In the genomic region with DNA sequence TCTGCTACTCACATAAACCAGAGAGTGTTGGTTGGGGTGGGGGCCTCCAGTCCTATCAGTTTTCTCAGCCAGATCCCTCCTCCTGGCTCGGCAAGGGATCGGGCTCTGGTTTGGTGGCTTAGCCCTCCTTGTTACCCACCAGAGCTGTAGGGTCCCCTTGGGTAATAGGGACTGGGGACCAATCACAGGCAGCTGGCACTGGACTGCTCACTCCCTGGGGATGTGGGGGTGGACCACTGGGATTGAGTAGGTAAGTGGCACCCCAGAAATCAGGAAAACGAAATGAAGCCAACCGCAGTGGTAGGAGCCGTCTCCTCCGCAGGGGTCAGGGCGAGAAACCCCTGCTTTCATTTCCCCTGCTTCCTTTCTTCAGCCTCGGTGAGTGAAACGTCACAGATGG, we compare ENCODE assay signal across 16 mouse cellular contexts. TPM values are rescaled to one million over a fixed set of nuclear protein-coding genes. Genes with fewer than 3 reads are reported as not detected.
DNase-seq lines count a peak whose midpoint lies in the region; ATAC-seq and TF ChIP-seq lines count a peak whose summit lies in the region.
"Had no signal": no experiment of that assay in that cellular context is flagged by ENCODE, and none has a peak within 500 bp of the region (broad histone marks: within the 10 kb centered on the region; RNA-seq: fewer than 3 reads in every experiment).

No protein-coding gene starts in this region.

- TF ChIP-seq CTCF in layer of hippocampus, adult 2 months (conservative IDR thresholded peaks at IDR 0.05) = no peak
- no peak for TF ChIP-seq CTCF in midbrain, postnatal 0 days (IDR thresholded peaks at IDR 0.05)

- ATAC-seq in forebrain, embryonic 15.5 days (replicated peaks) = no peak
- ATAC-seq in hindbrain, embryonic 13.5 days (ENCODE audit: low FRiP score) = no peak
- ATAC-seq in midbrain, postnatal 0 days (ENCODE audit: low FRiP score) = no peak
- ATAC-seq: liver, postnatal 0 days had no signal

- H3K9ac ChIP-seq in forebrain, embryonic 15.5 days (replicated peaks) = no peak overlapping the region
- no peak overlapping the region for H3K9ac ChIP-seq in hindbrain, embryonic 13.5 days
- H3K9ac ChIP-seq in midbrain, postnatal 0 days (replicated peaks; ENCODE audit: low read length, poor library complexity, severe bottlenecking) = no peak overlapping the region
- H3K9ac ChIP-seq: liver, postnatal 0 days had no signal

- H3K36me3 ChIP-seq in forebrain, embryonic 15.5 days = peaks cover 46% of the 10 kb centered on the region
- peaks cover 48% of the 10 kb centered on the region for H3K36me3 ChIP-seq in hindbrain, embryonic 13.5 days
- peaks cover 37% of the 10 kb centered on the region for H3K36me3 ChIP-seq in midbrain, postnatal 0 days (ENCODE audit: insufficient read depth, low read length)

- no peaks in the 10 kb centered on the region for H3K27me3 ChIP-seq in forebrain, embryonic 15.5 days
- no peaks in the 10 kb centered on the region for H3K27me3 ChIP-seq in hindbrain, embryonic 13.5 days
- H3K27me3 ChIP-seq in midbrain, postnatal 0 days (ENCODE audit: insufficient read depth, low read length) = no peaks in the 10 kb centered on the region

- peak overlapping the region; percentile 21 for H3K27ac ChIP-seq in layer of hippocampus, adult 2 months
- H3K27ac ChIP-seq in forebrain, embryonic 15.5 days (replicated peaks) = 0 out of 2 replicates have a peak overlapping the region, but pooled peaks have one; percentile 29
- H3K27ac ChIP-seq in hindbrain, embryonic 13.5 days = peak overlapping the region; percentile 52
- H3K27ac ChIP-seq in midbrain, postnatal 0 days (ENCODE audit: low read depth, low read length) = peak overlapping the region; percentile 32; the same call in 1 of the 2 replicates
- H3K27ac ChIP-seq: gastrocnemius, adult 2 months; kidney, postnatal 0 days had no signal

- H3K4me3 ChIP-seq in layer of hippocampus, adult 2 months = no peak overlapping the region
- H3K4me3 ChIP-seq in forebrain, embryonic 15.5 days = no peak overlapping the region
- no peak overlapping the region for H3K4me3 ChIP-seq in hindbrain, embryonic 13.5 days
- no peak overlapping the region for H3K4me3 ChIP-seq in midbrain, postnatal 0 days (ENCODE audit: low read depth, low read length)
- H3K4me3 ChIP-seq: gastrocnemius, adult 2 months had no signal

- WGBS in forebrain, embryonic 15.5 days = 69% methylated on average over 9 of the region's 9 CpGs
- 63% methylated on average over 9 of the region's 9 CpGs for WGBS in hindbrain, embryonic 13.5 days
- 65% methylated on average over 9 of the region's 9 CpGs for WGBS in midbrain, postnatal 0 days

- peaks cover 9% of the 10 kb centered on the region for H3K4me1 ChIP-seq in forebrain, embryonic 15.5 days
- H3K4me1 ChIP-seq in hindbrain, embryonic 13.5 days (replicated peaks) = peaks cover 19% of the 10 kb centered on the region
- no peaks in the 10 kb centered on the region for H3K4me1 ChIP-seq in midbrain, postnatal 0 days (ENCODE audit: insufficient read depth, low read length)

- no peak overlapping the region for H3K4me2 ChIP-seq in forebrain, embryonic 15.5 days (replicated peaks)
- H3K4me2 ChIP-seq in hindbrain, embryonic 13.5 days = no peak overlapping the region
- H3K4me2 ChIP-seq in midbrain, postnatal 0 days (ENCODE audit: low read depth, low read length, poor library complexity, severe bottlenecking) = no peak overlapping the region
- H3K4me2 ChIP-seq: heart, embryonic 11.5 days had no signal

- DNase-seq in layer of hippocampus, adult 2 months (ENCODE audit: low spot score in 2 of 2) = no peak
- DNase-seq in layer of hippocampus, adult 18-20 months (ENCODE audit: low spot score in 2 of 2) = no peak
- DNase-seq in midbrain, postnatal 0 days (ENCODE audit: low spot score) = no peak
- DNase-seq in liver = no peak
- DNase-seq in adrenal gland, postnatal 25 days = no peak
- DNase-seq: cerebellum, adult 11 months; cerebellum, postnatal 36 days; gastrocnemius, adult 2 months; liver, postnatal 0 days; right cerebral cortex, postnatal 25 days had no signal

- no peaks in the 10 kb centered on the region for H3K9me3 ChIP-seq in forebrain, embryonic 15.5 days
- no peaks in the 10 kb centered on the region for H3K9me3 ChIP-seq in hindbrain, embryonic 13.5 days
- no peaks in the 10 kb centered on the region for H3K9me3 ChIP-seq in midbrain, postnatal 0 days (ENCODE audit: low read length)

RNA-seq across cellular contexts. Expression of gene Lfng, which starts 14.0 kb away (rescaled TPM):
- total RNA-seq in layer of hippocampus, adult 2 months (2021) = 10 to 100 TPM; 23.9 to 24.8 TPM
- 10 to 100 TPM; 19.3 to 21.2 TPM for total RNA-seq in layer of hippocampus, adult 18-20 months (2021)
- polyA plus RNA-seq in forebrain, embryonic 15.5 days (2015; fragmentation: Nextera tagmentation; extraction: Ambion mirVana) = 25.7 and 28.8 TPM in 2 replicates
- polyA plus RNA-seq in hindbrain, embryonic 13.5 days (2015; fragmentation: Nextera tagmentation; extraction: Ambion mirVana) = 22.9 and 27.1 TPM in 2 replicates
- 55.6 and 56.6 TPM in 2 replicates for total RNA-seq in midbrain, postnatal 0 days (2014; rRNA removed)
- 20.1 and 22.5 TPM in 2 replicates for polyA plus RNA-seq in midbrain, postnatal 0 days (2015; fragmentation: Nextera tagmentation; extraction: Ambion mirVana)
- total RNA-seq in adrenal gland, postnatal 25 days (2021) = 9.6 and 16.8 TPM in 2 replicates

RNA-seq across cellular contexts. Expression of gene Ttyh3, which starts 27.7 kb away (rescaled TPM):
- 100 to 1,000 TPM; 187 to 201 TPM for total RNA-seq in layer of hippocampus, adult 2 months (2021)
- 100 to 1,000 TPM; 182 to 186 TPM for total RNA-seq in layer of hippocampus, adult 18-20 months (2021)
- polyA plus RNA-seq in forebrain, embryonic 15.5 days (2015; fragmentation: Nextera tagmentation; extraction: Ambion mirVana) = 78.9 and 85.5 TPM in 2 replicates
- 65.3 and 67.4 TPM in 2 replicates for polyA plus RNA-seq in hindbrain, embryonic 13.5 days (2015; fragmentation: Nextera tagmentation; extraction: Ambion mirVana)
- total RNA-seq in midbrain, postnatal 0 days (2014; rRNA removed) = 196 and 204 TPM in 2 replicates
- polyA plus RNA-seq in midbrain, postnatal 0 days (2015; fragmentation: Nextera tagmentation; extraction: Ambion mirVana) = 52.0 and 56.6 TPM in 2 replicates
- total RNA-seq in adrenal gland, postnatal 25 days (2021) = 121 and 195 TPM in 2 replicates

RNA-seq across cellular contexts. Expression of gene Grifin, which starts 56.2 kb away (rescaled TPM):
- not detected for total RNA-seq in layer of hippocampus, adult 2 months (2021)
- not detected for total RNA-seq in layer of hippocampus, adult 18-20 months (2021)
- polyA plus RNA-seq in forebrain, embryonic 15.5 days (2015; fragmentation: Nextera tagmentation; extraction: Ambion mirVana) = 0.33 TPM in 1 of 2 replicates, not detected in the other
- polyA plus RNA-seq in hindbrain, embryonic 13.5 days (2015; fragmentation: Nextera tagmentation; extraction: Ambion mirVana) = not detected in 2 replicates
- total RNA-seq in midbrain, postnatal 0 days (2014; rRNA removed) = not detected in 2 replicates
- polyA plus RNA-seq in midbrain, postnatal 0 days (2015; fragmentation: Nextera tagmentation; extraction: Ambion mirVana) = 0.39 TPM in 1 of 2 replicates, not detected in the other
- not detected in 2 replicates for total RNA-seq in adrenal gland, postnatal 25 days (2021)
- total RNA-seq: gastrocnemius, adult 2 months; layer of hippocampus, postnatal 14 days; left cerebral cortex, postnatal 4 days had no signal
- polyA plus RNA-seq: kidney, postnatal 0 days; liver, postnatal 0 days had no signal
